Mouse (Mus musculus) lung, adult 2 months (tissue): ENCODE measurements around the gene 3110070M22Rik. TPM values are rescaled to one million over a fixed set of nuclear protein-coding genes. Genes with fewer than 3 reads are reported as not detected.
"Not testable (repeated sequence)": the region's sequence is repeated elsewhere in the genome, so short reads cannot be mapped to it uniquely, and the experiment has no call there.

Source experiments
- DNase-seq: peaks from one replicate; pipeline ENCODE4 v3.0.0; 2022
- H3K4me1 ChIP-seq: fragments of 200-500 bp; 2 replicates; pipeline ENCODE4 v1.6.1; 2011; ENCODE audit warnings: low read length; ENCODE audit not compliant: control insufficient read depth, insufficient read depth
- H3K4me3 ChIP-seq: fragments of 200-500 bp; replicated peaks from 2 replicates; pipeline ENCODE3; 2011; ENCODE audit warnings: low read depth, mild to moderate bottlenecking, control low read depth, low read length; ENCODE audit errors: extremely low read depth
- CTCF ChIP-seq: fragments of 200-500 bp; IDR thresholded peaks from 2 replicates; pipeline ENCODE4 v1.5.1; 2011; ENCODE audit warnings: mild to moderate bottlenecking, low read length, control low read depth; ENCODE audit not compliant: insufficient read depth
- POLR2A ChIP-seq: fragments of 200-500 bp; IDR thresholded peaks from 2 replicates; pipeline ENCODE4 v1.6.1; 2011; ENCODE audit warnings: low read depth, mild to moderate bottlenecking, control low read depth, low read length, borderline replicate concordance; ENCODE audit errors: extremely low read depth
- WGBS: fragments of 180-500 bp; shearing (Covaris S2); methylation state at CpG from one replicate; pipeline ENCODE4 v1.1.7; 2018; 5-methylcytosine and 5-hydroxymethylcytosine counted together
- polyA plus RNA-seq: library from polyadenylated mRNA; depleted of rRNA; stranded (reverse); fragments of >200 nt; gene quantifications from 2 replicates; pipeline ENCODE4 v1.2.3, GENCODE M21; 2012; rRNA removed

Gene 3110070M22Rik
- polyA plus RNA-seq: 2.3 and 3.4 TPM in 2 replicates

- no peaks in the 10 kb centered on the region for H3K4me1 ChIP-seq
- DNase-seq: peak; percentile 71
- WGBS: 91% methylated on average over 87 of the region's 87 CpGs
- TF ChIP-seq CTCF: 0 out of 2 replicates have a peak, but pooled peaks have one; percentile 1
- TF ChIP-seq POLR2A: no peak
- peak within 1 kb of the TSS; percentile 86 for H3K4me3 ChIP-seq
These were observed at the start of gene 3110070M22Rik, which contains the start of gene Tmem267 for GRCm38 (mm10) chr13:119487880-119488580. Gene 3110070M22Rik, minus strand, starts transcription at chr13:119488383. Gene Tmem267, plus strand, starts transcription at chr13:119488039.

- 94% methylated on average over 13 of the region's 22 CpGs for WGBS
- DNase-seq, H3K4me3 ChIP-seq, H3K4me1 ChIP-seq: not testable (repeated sequence)
These were observed 6.8 kb upstream of the 3110070M22Rik start for GRCm38 (mm10) chr13:119494938-119495337.

- not testable (repeated sequence) for DNase-seq, H3K4me3 ChIP-seq, H3K4me1 ChIP-seq
- 85% methylated on average over 10 of the region's 10 CpGs for WGBS
These were observed 3.9 kb upstream of the 3110070M22Rik start for GRCm38 (mm10) chr13:119492083-119492482.

GRCm38 (mm10) chr13:119487354-119487753, 829 bp downstream of the 3110070M22Rik start:
- no peak for TF ChIP-seq POLR2A
- no peak for TF ChIP-seq CTCF
- Histone ChIP-seq H3K4me1 (no peaks in the 10 kb centered on the region), H3K4me3 (no peak overlapping the region)
- DNase-seq: no peak
- 84% methylated on average over 7 of the region's 7 CpGs for WGBS

- H3K4me1 ChIP-seq: no peaks in the 10 kb centered on the region
- DNase-seq: no peak
- H3K4me3 ChIP-seq: no peak overlapping the region
- 91% methylated on average over 2 of the region's 2 CpGs for WGBS
- TF ChIP-seq POLR2A (no peak), CTCF (no peak)
These were observed 10.4 kb downstream of the 3110070M22Rik start for GRCm38 (mm10) chr13:119477789-119478188.

- TF ChIP-seq POLR2A (no peak), CTCF (no peak)
- Histone ChIP-seq H3K4me1 (no peaks in the 10 kb centered on the region), H3K4me3 (no peak overlapping the region)
- 90% methylated on average over 9 of the region's 9 CpGs for WGBS
- DNase-seq: no peak
These were observed 11.6 kb downstream of the 3110070M22Rik start for GRCm38 (mm10) chr13:119476631-119477030.

- H3K4me3 ChIP-seq: peak within 1 kb of the TSS; percentile 100
- peaks cover 13% of the 10 kb centered on the region for H3K4me1 ChIP-seq
- 5% methylated on average over 57 of the region's 57 CpGs for WGBS
- TF ChIP-seq POLR2A (peak; percentile 90; the same call in 1 of the 2 replicates), CTCF (no peak)
- DNase-seq: peak; percentile 84
These were observed 25.3 kb downstream of the 3110070M22Rik start, which contains the start of gene 4833420G17Rik for GRCm38 (mm10) chr13:119462596-119463560. Gene 4833420G17Rik, plus strand, starts transcription at chr13:119462768.

GRCm38 (mm10) chr13:119461900-119462595, 26.1 kb downstream of the 3110070M22Rik start:
- WGBS: 5% methylated on average over 10 of the region's 10 CpGs
- Histone ChIP-seq H3K4me1 (peaks cover 13% of the 10 kb centered on the region), H3K4me3 (peak overlapping the region; percentile 100)
- TF ChIP-seq CTCF (no peak), POLR2A (no peak)
- DNase-seq: no peak

- 83% methylated on average over 7 of the region's 7 CpGs for WGBS
- Histone ChIP-seq H3K4me3 (no peak overlapping the region), H3K4me1 (no peaks in the 10 kb centered on the region)
- DNase-seq: no peak
- TF ChIP-seq CTCF (no peak), POLR2A (no peak)
These were observed 31.8 kb downstream of the 3110070M22Rik start for GRCm38 (mm10) chr13:119456342-119456741.

- H3K4me1 ChIP-seq: no peaks in the 10 kb centered on the region
- DNase-seq: no peak
- no peak overlapping the region for H3K4me3 ChIP-seq
- no peak for TF ChIP-seq CTCF
- TF ChIP-seq POLR2A: no peak
These were observed 33.1 kb downstream of the 3110070M22Rik start for GRCm38 (mm10) chr13:119455082-119455481.
